Mouse (Mus musculus): Measurements from ENCODE around the gene Adora3.

DNA sequence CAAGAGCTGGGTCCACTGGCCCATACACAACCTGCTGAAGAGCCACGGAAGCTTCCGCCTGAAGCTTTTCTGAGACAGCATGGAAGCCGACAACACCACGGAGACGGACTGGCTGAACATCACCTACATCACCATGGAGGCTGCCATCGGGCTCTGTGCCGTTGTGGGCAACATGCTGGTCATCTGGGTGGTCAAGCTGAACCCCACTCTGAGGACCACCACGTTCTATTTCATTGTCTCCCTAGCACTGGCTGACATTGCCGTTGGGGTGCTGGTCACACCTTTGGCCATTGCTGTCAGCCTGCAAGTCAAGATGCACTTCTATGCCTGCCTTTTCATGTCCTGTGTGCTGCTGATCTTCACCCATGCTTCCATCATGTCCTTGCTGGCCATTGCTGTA, 34.1 kb downstream of the Adora3 start:
- TF ChIP-seq POLR2A (IDR thresholded peaks at IDR 0.05; ENCODE audit: insufficient read depth, low read length) (no peak), CTCF (IDR thresholded peaks at IDR 0.05; ENCODE audit: low read depth, low read length) (no peak)

All from ES-Bruce4 (cell line).